Comparison of ENCODE assay signal across 9 mouse cellular contexts in genomic region chr13:12296701-12297100, GRCm38 (mm10). TPM values are rescaled to one million over a fixed set of nuclear protein-coding genes. Genes with fewer than 3 reads are reported as not detected.
A peak's percentile ranks its signal among the peaks of the same experiment; 100 is the strongest.
DNase-seq lines count a peak whose midpoint lies in the region; ATAC-seq and TF ChIP-seq lines count a peak whose summit lies in the region.
"Had no signal": no experiment of that assay in that cellular context is flagged by ENCODE, and none has a peak within 500 bp of the region (broad histone marks: within the 10 kb centered on the region; RNA-seq: fewer than 3 reads in every experiment).

No protein-coding gene starts in this region.

- TF ChIP-seq EP300 in MEL (IDR thresholded peaks at IDR 0.05; ENCODE audit: low read depth in 1 of 2, low read length in 2 of 2), result no peak

- no peaks in the 10 kb centered on the region for H3K79me2 ChIP-seq in MEL (ENCODE audit: control insufficient read depth, insufficient read depth, low read length, poor library complexity)

- peak; percentile 75 for TF ChIP-seq RAD21 in MEL (IDR thresholded peaks at IDR 0.05; ENCODE audit: low read depth, low read length)

- no peak for TF ChIP-seq POLR2A in MEL (IDR thresholded peaks at IDR 0.05; ENCODE audit: control insufficient read depth in 1 of 2, insufficient read depth in 1 of 2, low read depth in 1 of 2, low read length in 2 of 2, poor library complexity in 1 of 2)

- 83% methylated on average over 3 of the region's 3 CpGs for WGBS in kidney, embryonic 14.5 days
- 83% methylated on average over 3 of the region's 3 CpGs for WGBS in kidney, embryonic 15.5 days

- H3K36me3 ChIP-seq in kidney, embryonic 14.5 days (ENCODE audit: control insufficient read depth, insufficient read depth, low read length), result no peaks in the 10 kb centered on the region
- no peaks in the 10 kb centered on the region for H3K36me3 ChIP-seq in MEL (ENCODE audit: control insufficient read depth in 1 of 2, insufficient read depth in 2 of 2, low read length in 2 of 2)
- no peaks in the 10 kb centered on the region for H3K36me3 ChIP-seq in kidney, embryonic 15.5 days
- H3K36me3 ChIP-seq: midbrain, embryonic 12.5 days had no signal

- TF ChIP-seq CTCF in MEL (IDR thresholded peaks at IDR 0.05 in 2 of 3, conservative IDR thresholded peaks at IDR 0.05 in 1 of 3; ENCODE audit: control insufficient read depth in 1 of 3, insufficient read depth in 1 of 3, low read depth in 2 of 3, low read length in 3 of 3, poor library complexity in 1 of 3, severe bottlenecking in 1 of 3), result peak; percentile 18 to 67 (median 22); a peak in 4 of 6 replicates

- no peaks in the 10 kb centered on the region for H3K27me3 ChIP-seq in kidney, embryonic 14.5 days (ENCODE audit: control insufficient read depth, insufficient read depth, low read length)
- 0 out of 4 replicates have a peak, but pooled peaks cover 0 to 2% of the 10 kb centered on the region in 2 experiments for H3K27me3 ChIP-seq in MEL (ENCODE audit: control insufficient read depth in 1 of 2, insufficient read depth in 2 of 2, low read length in 2 of 2)
- no peaks in the 10 kb centered on the region for H3K27me3 ChIP-seq in kidney, embryonic 15.5 days
- H3K27me3 ChIP-seq: midbrain, embryonic 12.5 days had no signal

- no peak for ATAC-seq in kidney, embryonic 14.5 days (ENCODE audit: low FRiP score, low TSS enrichment)
- peak; percentile 22; the same call in 1 of the 2 replicates for ATAC-seq in kidney, embryonic 15.5 days (replicated peaks; ENCODE audit: low FRiP score)

- H3K4me2 ChIP-seq in kidney, embryonic 14.5 days (replicated peaks; ENCODE audit: low read depth, low read length), result no peak overlapping the region
- no peak overlapping the region for H3K4me2 ChIP-seq in kidney, embryonic 15.5 days
- H3K4me2 ChIP-seq: midbrain, embryonic 12.5 days had no signal

- no peaks in the 10 kb centered on the region for H3K9me3 ChIP-seq in kidney, embryonic 14.5 days (ENCODE audit: control insufficient read depth, low read length)
- H3K9me3 ChIP-seq in MEL (replicated peaks; ENCODE audit: insufficient read depth, low read length), result no peaks in the 10 kb centered on the region
- H3K9me3 ChIP-seq in kidney, embryonic 15.5 days (replicated peaks), result no peaks in the 10 kb centered on the region
- H3K9me3 ChIP-seq: midbrain, embryonic 12.5 days had no signal

- no peaks in the 10 kb centered on the region for H3K4me1 ChIP-seq in kidney, embryonic 14.5 days (ENCODE audit: control insufficient read depth, insufficient read depth, low read length)
- no peaks in the 10 kb centered on the region for H3K4me1 ChIP-seq in MEL (ENCODE audit: control insufficient read depth in 1 of 2, insufficient read depth in 2 of 2, low read length in 2 of 2)
- H3K4me1 ChIP-seq in kidney, embryonic 15.5 days, result no peaks in the 10 kb centered on the region
- H3K4me1 ChIP-seq: midbrain, embryonic 12.5 days had no signal

- no peak overlapping the region for H3K27ac ChIP-seq in kidney, embryonic 14.5 days (ENCODE audit: low read depth, low read length)
- H3K27ac ChIP-seq in MEL (ENCODE audit: control insufficient read depth, low read depth, low read length), result no peak overlapping the region
- no peak overlapping the region for H3K27ac ChIP-seq in kidney, embryonic 15.5 days
- H3K27ac ChIP-seq: midbrain, embryonic 12.5 days had no signal

- H3K4me3 ChIP-seq in kidney, embryonic 14.5 days (ENCODE audit: low read length), result no peak overlapping the region
- H3K4me3 ChIP-seq in MEL (ENCODE audit: control insufficient read depth in 1 of 2, insufficient read depth in 1 of 2, low read depth in 2 of 2, low read length in 2 of 2), result no peak overlapping the region
- H3K4me3 ChIP-seq in kidney, embryonic 15.5 days (replicated peaks), result no peak overlapping the region
- H3K4me3 ChIP-seq: midbrain, embryonic 12.5 days had no signal

- H3K9ac ChIP-seq in kidney, embryonic 14.5 days (ENCODE audit: low read depth, low read length), result no peak overlapping the region
- no peak overlapping the region for H3K9ac ChIP-seq in MEL (ENCODE audit: control insufficient read depth, low read depth, low read length, poor library complexity, severe bottlenecking)
- H3K9ac ChIP-seq in kidney, embryonic 15.5 days, result no peak overlapping the region
- H3K9ac ChIP-seq: midbrain, embryonic 12.5 days had no signal

- DNase-seq in cerebellum, postnatal 10 days, result peak; percentile 34 to 50
- no peak for DNase-seq in cerebellum, adult 18-20 months
- DNase-seq in kidney, adult 9 months, result peak; percentile 60
- peak; percentile 56 for DNase-seq in MEL (ENCODE audit: low read depth, low spot score)
- DNase-seq in right cerebral cortex, postnatal 14 days, result peak; percentile 38
- no peak for DNase-seq in cerebellum, postnatal 36 days

TF ChIP-seq in MEL, 35 proteins besides CTCF, POLR2A, EP300 and RAD21:
- TF ChIP-seq SMC3 (IDR thresholded peaks at IDR 0.05; ENCODE audit: low read depth, low read length) (peak; percentile 90), GATA1 (IDR thresholded peaks at IDR 0.05; ENCODE audit: low read depth, low read length) (no peak), KAT2A (conservative IDR thresholded peaks at IDR 0.05; ENCODE audit: low read depth, low read length) (no peak), SIN3A (IDR thresholded peaks at IDR 0.05; ENCODE audit: low read length) (no peak), ZC3H11A (IDR thresholded peaks at IDR 0.05; ENCODE audit: low read depth, low read length) (peak; percentile 69)

RNA-seq across cellular contexts. Expression of gene Mtr, which starts 38.8 kb away (rescaled TPM):
- 7.2 and 19.7 TPM in 2 replicates for polyA plus RNA-seq in kidney, embryonic 14.5 days (2014; fragmentation: Nextera tagmentation; extraction: Ambion mirVana)
- total RNA-seq in MEL (2012; rRNA removed), result 25.5 and 25.6 TPM in 2 replicates
- polyA plus RNA-seq in MEL (2012; ENCODE audit: insufficient read depth in 1 of 2, insufficient read length in 2 of 2, low read depth in 1 of 2, low replicate concordance in 2 of 2, missing spikeins in 1 of 2), result 10 to 100 TPM; 32.2 to 53.0 TPM
- 13.7 and 15.0 TPM in 2 replicates for polyA plus RNA-seq in kidney, embryonic 15.5 days (2015; fragmentation: Nextera tagmentation; extraction: Ambion mirVana)

RNA-seq across cellular contexts. Expression of gene Actn2, which starts 43.9 kb away (rescaled TPM):
- 0.64 and 1.7 TPM in 2 replicates for polyA plus RNA-seq in kidney, embryonic 14.5 days (2014; fragmentation: Nextera tagmentation; extraction: Ambion mirVana)
- total RNA-seq in MEL (2012; rRNA removed), result not detected in 2 replicates
- polyA plus RNA-seq in MEL (2012; ENCODE audit: insufficient read depth in 1 of 2, insufficient read length in 2 of 2, low read depth in 1 of 2, low replicate concordance in 2 of 2, missing spikeins in 1 of 2), result not detected
- 21.0 and 36.4 TPM in 2 replicates for polyA plus RNA-seq in kidney, embryonic 15.5 days (2015; fragmentation: Nextera tagmentation; extraction: Ambion mirVana)

Comparison
In these comparisons a context has a peak if more than half of its experiments do, and no peak if none do; other contexts are left out.
1. DNase-seq: peak in cerebellum, postnatal 10 days (2 of 2), kidney, adult 9 months (single experiment), MEL (single experiment) and right cerebral cortex, postnatal 14 days (single experiment); none in cerebellum, adult 18-20 months (0 of 2) and cerebellum, postnatal 36 days (0 of 2).